ENCODE assay signal across 24 mouse cellular contexts in the genomic region with DNA sequence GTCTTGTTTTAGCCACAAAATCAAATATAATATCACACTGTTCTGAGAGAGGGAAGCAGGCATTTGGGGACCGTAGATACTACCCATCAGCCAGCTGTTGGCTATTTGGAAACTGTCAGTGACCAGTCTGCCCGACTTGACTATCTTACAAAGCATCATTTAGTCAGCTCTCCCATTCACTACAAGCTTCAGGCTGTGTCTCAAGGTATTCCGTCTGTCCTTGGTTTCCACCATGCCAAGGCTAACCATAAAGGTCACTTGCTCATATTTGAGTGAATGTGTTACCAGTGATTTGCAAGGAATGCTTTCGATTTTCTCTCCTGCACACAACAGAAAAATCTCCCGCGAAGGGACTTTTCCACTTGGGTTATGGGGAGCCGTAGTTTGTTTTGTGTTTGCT. TPM values are rescaled to one million over a fixed set of nuclear protein-coding genes. Genes with fewer than 3 reads are reported as not detected.
"Had no signal": no experiment of that assay in that cellular context is flagged by ENCODE, and none has a peak within 500 bp of the region (broad histone marks: within the 10 kb centered on the region; RNA-seq: fewer than 3 reads in every experiment).

No protein-coding gene starts in this region.

- DNase-seq: kidney, postnatal 25 days; layer of hippocampus, adult 9-11 months; liver; lung, adult 18-20 months; lung, postnatal 10 days; lung, postnatal 4 days; thymus, adult 18-20 months; thymus, postnatal 36 days had no signal

- H3K4me3 ChIP-seq: layer of hippocampus, adult 2 months; limb, embryonic 10.5 days; limb, embryonic 13.5 days; liver, embryonic 12.5 days; liver, embryonic 15.5 days; lung, embryonic 15.5 days; midbrain, embryonic 12.5 days; midbrain, embryonic 15.5 days; neural tube, embryonic 12.5 days; neural tube, embryonic 15.5 days had no signal

- ATAC-seq: liver, embryonic 12.5 days; midbrain, embryonic 15.5 days had no signal

- H3K27ac ChIP-seq: kidney, postnatal 0 days; layer of hippocampus, adult 2 months; limb, embryonic 10.5 days; limb, embryonic 13.5 days; liver, embryonic 12.5 days; liver, embryonic 15.5 days; lung, embryonic 15.5 days; midbrain, embryonic 12.5 days; midbrain, embryonic 15.5 days; neural tube, embryonic 12.5 days; neural tube, embryonic 15.5 days had no signal

- H3K4me2 ChIP-seq: limb, embryonic 13.5 days; liver, embryonic 12.5 days; liver, embryonic 15.5 days; lung, embryonic 15.5 days; midbrain, embryonic 12.5 days; midbrain, embryonic 15.5 days; neural tube, embryonic 12.5 days; neural tube, embryonic 15.5 days had no signal

- H3K9me3 ChIP-seq: limb, embryonic 10.5 days; limb, embryonic 13.5 days; liver, embryonic 12.5 days; liver, embryonic 15.5 days; lung, embryonic 15.5 days; midbrain, embryonic 12.5 days; midbrain, embryonic 15.5 days; neural tube, embryonic 12.5 days; neural tube, embryonic 15.5 days had no signal

- H3K36me3 ChIP-seq: liver, embryonic 15.5 days had no signal

- H3K9ac ChIP-seq: limb, embryonic 13.5 days; liver, embryonic 12.5 days; liver, embryonic 15.5 days; lung, embryonic 15.5 days; midbrain, embryonic 12.5 days; midbrain, embryonic 15.5 days; neural tube, embryonic 12.5 days; neural tube, embryonic 15.5 days had no signal

- H3K27me3 ChIP-seq: limb, embryonic 13.5 days; liver, embryonic 12.5 days; liver, embryonic 15.5 days; lung, embryonic 15.5 days; midbrain, embryonic 15.5 days; neural tube, embryonic 12.5 days; neural tube, embryonic 15.5 days had no signal

RNA-seq across cellular contexts. Expression of a gene that starts 20.0 kb away (rescaled TPM):
- total RNA-seq: layer of hippocampus, adult 2 months; layer of hippocampus, postnatal 25 days; left cerebral cortex, adult 18-20 months; left cerebral cortex, postnatal 25 days; megakaryocyte progenitor cell, adult 5-6 weeks had no signal
- polyA plus RNA-seq: kidney, embryonic 14.5 days; limb, embryonic 10.5 days; limb, embryonic 13.5 days; liver, embryonic 12.5 days; lung, embryonic 15.5 days; midbrain, embryonic 12.5 days; midbrain, embryonic 15.5 days; neural tube, embryonic 12.5 days had no signal

RNA-seq across cellular contexts. Expression of a gene that starts 28.2 kb away (rescaled TPM):
- total RNA-seq: megakaryocyte progenitor cell, adult 5-6 weeks had no signal
